Mouse (Mus musculus): ENCODE results near the gene Nkapl.

GRCm38 (mm10) chr13:21418865-21419264 is 49.4 kb downstream of the Nkapl start:
- TF ChIP-seq CTCF (IDR thresholded peaks at IDR 0.05; ENCODE audit: control insufficient read depth, insufficient read depth, low read length) (no peak), POLR2A (IDR thresholded peaks at IDR 0.05; ENCODE audit: borderline replicate concordance, control insufficient read depth, low read depth, low read length) (no peak)
